Mouse (Mus musculus): Measurements from ENCODE around the gene Xiap. TPM values are rescaled to one million over a fixed set of nuclear protein-coding genes. Genes with fewer than 3 reads are reported as not detected.
A peak's percentile ranks its signal among the peaks of the same experiment; 100 is the strongest.

Xiap gene
- total RNA-seq, 2 experiments from 2014 or later = 30.4 to 31.5 TPM

DNA sequence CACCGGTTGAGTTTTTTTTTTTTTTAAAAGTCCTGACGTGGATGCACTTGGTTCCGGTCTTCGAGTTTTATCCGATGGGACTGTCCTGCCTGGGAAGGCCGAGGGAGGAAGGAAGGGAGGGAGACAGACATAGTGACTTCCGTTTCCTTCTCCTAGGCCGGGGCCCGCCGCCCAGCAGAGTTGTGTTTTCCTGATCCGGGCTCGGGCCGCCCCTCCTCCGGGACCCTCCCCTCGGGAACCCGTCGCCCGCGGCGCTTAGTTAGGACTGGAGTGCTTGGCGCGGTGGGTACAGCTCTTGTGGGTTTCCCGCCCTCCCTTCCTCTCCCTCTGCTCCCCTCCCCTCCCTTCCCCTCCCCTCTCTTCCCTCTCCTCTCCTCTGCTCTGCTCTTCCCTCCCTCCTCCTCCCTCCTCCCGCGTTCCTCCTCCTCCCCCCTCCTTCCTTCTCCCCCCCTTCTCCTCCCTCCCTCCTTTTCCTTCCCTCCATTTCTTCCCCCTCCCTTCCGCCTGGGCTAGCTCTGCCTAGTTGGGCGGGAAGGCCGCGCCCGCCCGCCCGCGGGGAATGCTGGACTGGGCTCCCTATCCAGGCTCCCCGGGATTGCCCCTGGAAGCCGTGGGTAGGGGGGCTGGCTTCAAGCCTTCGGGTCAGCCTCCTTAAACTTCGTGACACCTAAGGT lies 8.9 kb downstream of the Xiap start:
- ATAC-seq (replicated peaks; ENCODE audit: low FRiP score, low TSS enrichment, poor library complexity, severe bottlenecking) = peak; percentile 64

DNA sequence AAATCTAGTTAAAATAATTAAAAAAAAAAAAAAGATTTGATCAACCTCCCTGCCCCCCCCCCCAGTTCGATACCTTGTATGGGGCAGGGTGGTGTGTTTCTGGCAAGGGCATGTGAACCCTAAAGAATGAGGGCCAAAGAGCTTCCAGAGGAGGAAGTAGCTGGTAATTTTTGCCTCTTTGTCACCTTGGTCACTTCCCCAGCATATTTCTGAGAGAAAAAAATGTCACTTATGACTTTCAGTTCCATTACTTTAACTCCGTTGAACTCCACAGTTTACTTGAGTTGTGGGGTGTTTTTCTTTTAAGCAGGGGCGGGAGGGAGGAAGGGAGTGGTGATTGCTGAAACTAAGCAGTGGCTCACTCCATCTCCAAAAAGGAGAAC lies 9.4 kb downstream of the Xiap start:
- peak; percentile 38; the same call in 1 of the 2 replicates for ATAC-seq (replicated peaks; ENCODE audit: low FRiP score, low TSS enrichment, poor library complexity, severe bottlenecking)

DNA sequence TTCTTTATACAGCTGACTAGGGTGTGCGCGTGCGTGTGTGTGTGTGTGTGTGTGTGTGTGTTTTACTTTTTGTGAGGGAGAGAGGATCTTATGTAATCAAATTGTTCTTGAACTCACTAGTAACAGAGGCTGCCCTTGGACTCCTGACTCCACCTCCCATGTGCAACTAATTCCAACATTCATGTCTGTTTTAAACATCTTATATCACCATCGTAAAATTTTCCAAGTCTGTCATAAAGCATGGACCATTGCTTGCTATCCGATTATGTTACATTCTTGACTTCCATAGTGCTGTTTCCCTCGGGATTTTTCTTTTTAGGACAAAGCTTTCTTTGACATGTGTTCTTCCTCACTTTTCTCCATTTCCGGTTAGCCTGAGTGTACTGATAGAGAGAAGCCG lies 28.3 kb downstream of the Xiap start:
- ATAC-seq (replicated peaks; ENCODE audit: low FRiP score, low TSS enrichment, poor library complexity, severe bottlenecking) = no peak

DNA sequence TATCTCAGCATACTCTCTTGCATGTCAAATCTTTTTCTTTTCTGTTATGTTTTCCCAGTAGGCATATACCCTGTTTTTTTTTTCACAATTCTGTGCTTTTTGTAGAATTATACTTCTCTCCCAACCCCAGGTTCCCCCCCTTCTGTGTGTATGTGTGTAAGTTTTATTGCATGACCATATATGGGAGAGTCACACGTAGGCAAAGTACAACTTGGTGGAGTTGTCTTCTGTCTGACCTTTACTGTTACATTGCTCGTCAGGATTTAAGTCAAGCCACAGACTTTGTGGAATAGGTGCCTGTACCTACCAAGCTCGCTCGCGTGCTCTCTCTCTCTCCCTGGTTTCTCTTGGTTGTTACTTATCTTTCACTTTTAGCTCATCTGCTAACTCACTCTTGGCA lies 28.7 kb downstream of the Xiap start:
- no peak for ATAC-seq (replicated peaks; ENCODE audit: low FRiP score, low TSS enrichment, poor library complexity, severe bottlenecking)

DNA sequence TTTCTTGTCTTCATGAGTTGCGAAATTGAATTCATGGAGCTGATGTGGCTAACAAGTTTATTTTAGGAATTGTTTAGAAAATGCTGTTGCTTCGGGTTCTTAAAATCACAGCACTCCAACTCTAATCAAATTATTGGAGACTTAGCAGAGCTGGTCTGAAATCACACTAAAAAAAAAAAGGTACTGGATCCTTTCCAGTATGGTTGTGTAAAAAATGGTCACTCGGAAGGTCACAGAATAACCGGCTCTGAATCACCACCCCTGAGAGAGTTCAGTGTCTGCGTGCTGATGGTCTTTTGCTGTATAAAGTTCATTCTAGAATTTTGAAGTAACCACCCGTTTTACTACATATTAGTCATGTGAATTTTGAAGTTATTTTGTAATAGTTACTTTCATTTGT lies 47.7 kb downstream of the Xiap start:
- no peak for ATAC-seq (replicated peaks; ENCODE audit: low FRiP score, low TSS enrichment, poor library complexity, severe bottlenecking)

DNA sequence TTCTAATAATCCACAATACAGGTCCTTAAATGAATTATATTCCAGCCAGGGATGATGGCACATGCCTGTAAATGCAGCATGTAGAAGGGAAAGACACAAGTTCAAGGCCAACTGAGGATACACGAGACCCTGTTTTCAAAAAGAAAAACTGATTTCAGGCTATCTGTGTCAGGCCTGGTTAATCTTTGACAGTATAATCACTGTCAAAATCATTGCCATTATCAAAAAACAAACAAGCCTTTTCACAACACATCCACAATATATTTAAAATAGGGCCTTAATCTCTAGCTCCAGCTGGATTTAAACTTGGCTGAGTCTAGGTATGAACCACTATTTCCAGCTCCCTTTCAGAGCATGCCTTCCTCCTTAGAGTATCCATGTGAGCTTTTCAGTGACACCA lies 51.1 kb downstream of the Xiap start:
- ATAC-seq (replicated peaks; ENCODE audit: low FRiP score, low TSS enrichment, poor library complexity, severe bottlenecking) = no peak

DNA sequence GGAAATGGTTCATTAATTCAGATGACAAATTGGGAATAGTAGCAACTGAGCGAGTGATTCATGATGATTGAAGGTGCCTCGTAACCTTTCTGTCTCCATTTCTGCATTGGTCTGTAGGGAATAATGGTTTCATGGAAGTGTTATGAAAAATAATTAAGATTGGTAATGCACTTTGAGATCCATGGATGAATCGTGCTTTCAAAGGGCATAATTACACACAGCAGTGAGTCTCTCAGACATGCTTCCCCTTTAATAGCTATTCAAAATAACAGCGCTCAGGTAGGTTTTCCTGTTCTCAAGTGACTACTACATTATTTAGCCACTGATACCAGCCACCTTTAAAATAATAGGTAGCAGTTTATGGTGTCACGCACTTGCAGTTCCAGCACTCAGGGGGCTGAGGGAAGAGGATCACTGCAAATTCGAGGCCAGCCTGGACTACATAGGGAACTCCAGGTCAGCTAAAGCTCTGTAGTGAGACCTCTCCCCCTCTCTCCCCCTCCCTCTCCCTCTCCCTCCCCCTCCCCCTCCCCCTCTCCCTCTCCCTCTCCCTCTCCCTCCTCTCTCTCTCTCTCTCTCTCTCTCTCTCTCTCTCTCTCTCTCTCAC lies 60.1 kb downstream of the Xiap start:
- ATAC-seq (replicated peaks; ENCODE audit: low FRiP score, low TSS enrichment, poor library complexity, severe bottlenecking) = no peak

DNA sequence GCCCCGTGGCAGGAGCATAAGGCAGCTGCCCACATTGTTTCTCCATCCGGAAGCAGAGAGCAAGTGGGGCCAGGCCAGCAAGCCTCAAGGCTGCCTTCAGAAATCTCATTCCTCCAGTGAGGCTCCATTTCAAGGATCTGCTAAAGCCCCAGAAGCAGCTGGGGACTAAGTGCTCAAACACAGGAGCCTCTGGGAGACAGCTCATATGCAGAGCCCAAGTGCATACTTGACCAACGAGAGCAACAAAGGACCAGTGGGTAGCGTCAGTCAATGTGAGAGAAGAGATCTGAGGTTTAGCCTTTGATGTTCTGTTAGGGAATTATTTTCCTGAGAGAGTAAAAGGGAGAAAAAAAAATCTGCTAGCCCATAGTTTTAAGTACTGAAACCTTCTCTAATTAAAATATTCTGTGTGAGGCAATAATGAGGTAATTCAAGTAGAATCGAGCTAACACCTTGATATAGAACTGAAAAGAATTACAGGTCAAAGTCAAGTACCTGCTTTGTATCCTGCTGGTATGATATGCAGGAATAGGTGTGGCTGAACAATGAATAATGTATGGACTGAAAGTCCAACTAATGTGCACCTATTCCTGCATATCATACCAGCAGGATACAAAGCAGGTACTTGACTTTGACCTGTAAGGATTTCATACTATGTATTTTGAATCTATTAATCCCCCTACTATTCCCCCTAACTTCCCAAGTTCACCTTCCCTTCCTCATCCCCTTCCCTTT lies 65.7 kb downstream of the Xiap start:
- ATAC-seq (replicated peaks; ENCODE audit: low FRiP score, low TSS enrichment, poor library complexity, severe bottlenecking) = no peak

DNA sequence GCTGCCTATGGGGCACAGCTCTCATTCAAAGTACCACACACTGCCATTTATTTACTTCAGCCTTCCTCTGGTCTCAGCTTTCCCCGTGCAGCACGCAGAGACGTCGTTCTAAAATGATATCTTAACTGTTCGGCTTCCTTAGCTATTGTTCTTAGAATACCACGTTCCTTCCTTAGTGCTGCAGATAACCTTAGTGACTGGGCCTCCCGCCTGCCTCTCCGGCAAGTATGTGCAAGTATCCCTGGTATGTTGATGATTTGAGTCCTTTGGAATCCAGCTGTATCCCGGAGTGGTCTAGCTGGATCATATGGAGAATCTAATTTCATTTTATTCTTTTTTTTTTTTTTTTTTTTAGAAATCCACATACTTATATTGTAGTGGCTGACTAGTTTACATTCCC lies 80.4 kb downstream of the Xiap start:
- no peak for ATAC-seq (replicated peaks; ENCODE audit: low FRiP score, low TSS enrichment, poor library complexity, severe bottlenecking)

DNA sequence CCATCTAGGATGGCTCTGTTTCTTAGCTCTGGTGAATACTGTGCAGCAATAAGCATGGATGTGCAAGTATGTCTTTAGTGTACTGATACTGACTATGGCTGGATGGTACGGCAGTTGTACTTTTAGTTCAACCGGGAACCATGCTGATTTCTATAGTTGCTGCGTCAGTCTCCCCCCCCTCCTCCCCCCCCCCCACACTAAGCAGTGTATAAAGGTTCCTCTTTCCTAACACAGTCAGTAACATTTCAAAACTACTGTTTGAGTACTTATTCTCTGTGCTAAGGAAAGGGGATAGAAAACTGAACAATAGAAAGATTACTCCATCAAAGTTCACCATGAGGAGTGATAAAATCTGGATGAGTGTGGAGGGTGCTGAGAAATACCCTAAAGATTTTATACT lies 83.1 kb downstream of the Xiap start:
- ATAC-seq (replicated peaks; ENCODE audit: low FRiP score, low TSS enrichment, poor library complexity, severe bottlenecking) = no peak

DNA sequence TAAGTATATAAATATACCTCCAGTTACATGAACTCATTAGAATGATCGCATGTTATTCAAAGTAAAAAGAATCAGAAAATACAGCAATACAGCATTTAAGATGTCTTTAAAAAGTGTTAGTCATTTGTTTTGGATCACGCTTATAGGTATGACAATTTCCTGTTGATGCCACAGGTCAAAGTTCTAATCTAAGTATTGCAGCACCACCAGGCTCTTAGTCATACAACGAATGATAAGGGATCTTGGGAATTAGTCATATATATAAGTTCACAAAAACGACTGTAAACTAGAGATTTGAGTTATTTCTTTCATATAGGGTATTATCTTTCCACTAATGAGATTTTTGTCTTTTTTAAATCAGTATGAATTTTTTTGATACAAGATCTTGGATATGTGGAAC lies 84.5 kb downstream of the Xiap start:
- no peak for ATAC-seq (replicated peaks; ENCODE audit: low FRiP score, low TSS enrichment, poor library complexity, severe bottlenecking)

DNA sequence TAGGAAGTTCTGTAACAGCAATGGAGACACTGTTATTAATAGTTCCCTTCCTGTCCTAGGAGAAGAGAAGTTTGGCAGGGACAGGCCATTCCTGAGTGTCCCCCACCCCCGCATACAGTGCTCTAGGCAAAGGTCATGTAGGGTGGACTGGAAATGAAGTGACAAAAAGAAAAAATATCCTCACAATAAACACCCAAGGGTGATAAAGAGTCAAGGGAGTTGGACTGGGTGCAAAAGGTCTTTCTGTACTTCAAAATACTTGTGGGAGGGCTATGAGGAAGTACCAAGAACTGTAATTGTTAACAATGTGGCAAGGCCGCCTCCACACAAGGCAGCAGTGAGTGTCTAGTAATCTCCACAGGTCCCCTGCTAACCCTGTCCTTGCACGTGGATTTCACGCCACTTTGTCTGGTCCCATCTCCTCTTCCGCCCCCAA lies 88.6 kb downstream of the Xiap start:
- ATAC-seq (replicated peaks; ENCODE audit: low FRiP score, low TSS enrichment, poor library complexity, severe bottlenecking) = no peak

DNA sequence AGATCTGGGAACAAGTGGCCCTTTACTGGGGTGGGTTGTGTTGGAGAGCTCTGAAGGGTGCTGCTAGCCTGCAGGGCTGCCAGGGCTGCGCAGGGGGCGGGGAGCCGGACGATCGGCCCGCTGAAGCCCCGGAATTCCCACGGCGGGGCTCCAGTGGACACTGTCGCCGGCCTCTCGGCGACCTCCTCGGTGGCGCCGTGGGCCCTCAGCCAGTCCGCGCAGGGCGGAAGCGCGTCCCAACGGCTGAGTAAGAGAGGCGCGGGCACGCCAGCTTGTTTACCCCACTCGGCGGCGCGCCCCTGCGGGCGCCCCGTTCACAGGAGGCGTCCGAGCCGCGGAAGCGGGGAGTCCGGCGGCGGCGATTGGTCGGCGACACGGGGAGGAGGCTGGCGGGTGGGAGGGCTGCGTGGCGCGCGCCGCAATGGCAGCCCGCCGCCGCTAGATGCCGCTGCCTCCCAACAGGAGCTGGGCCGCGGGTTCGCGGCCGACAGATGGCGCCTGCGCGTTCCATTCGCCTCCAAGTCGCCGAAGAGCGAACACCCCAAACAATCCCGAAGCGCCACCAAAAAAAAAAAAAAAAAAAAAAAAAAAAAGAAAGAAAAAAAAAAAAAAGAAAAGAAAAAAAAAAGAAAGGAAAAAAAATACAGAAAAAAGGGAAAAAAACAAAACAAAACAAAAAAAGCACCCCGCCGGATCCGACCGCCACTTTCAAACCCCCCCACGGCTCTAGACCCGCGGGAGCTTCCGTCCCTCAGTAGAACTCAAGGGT lies 89.5 kb downstream of the Xiap start, which contains the start of gene Stag2:
Gene Stag2, plus strand, starts transcription at position 530 of the 769 bp plus-strand sequence.
- ATAC-seq (replicated peaks; ENCODE audit: low FRiP score, low TSS enrichment, poor library complexity, severe bottlenecking) = peak; percentile 72

DNA sequence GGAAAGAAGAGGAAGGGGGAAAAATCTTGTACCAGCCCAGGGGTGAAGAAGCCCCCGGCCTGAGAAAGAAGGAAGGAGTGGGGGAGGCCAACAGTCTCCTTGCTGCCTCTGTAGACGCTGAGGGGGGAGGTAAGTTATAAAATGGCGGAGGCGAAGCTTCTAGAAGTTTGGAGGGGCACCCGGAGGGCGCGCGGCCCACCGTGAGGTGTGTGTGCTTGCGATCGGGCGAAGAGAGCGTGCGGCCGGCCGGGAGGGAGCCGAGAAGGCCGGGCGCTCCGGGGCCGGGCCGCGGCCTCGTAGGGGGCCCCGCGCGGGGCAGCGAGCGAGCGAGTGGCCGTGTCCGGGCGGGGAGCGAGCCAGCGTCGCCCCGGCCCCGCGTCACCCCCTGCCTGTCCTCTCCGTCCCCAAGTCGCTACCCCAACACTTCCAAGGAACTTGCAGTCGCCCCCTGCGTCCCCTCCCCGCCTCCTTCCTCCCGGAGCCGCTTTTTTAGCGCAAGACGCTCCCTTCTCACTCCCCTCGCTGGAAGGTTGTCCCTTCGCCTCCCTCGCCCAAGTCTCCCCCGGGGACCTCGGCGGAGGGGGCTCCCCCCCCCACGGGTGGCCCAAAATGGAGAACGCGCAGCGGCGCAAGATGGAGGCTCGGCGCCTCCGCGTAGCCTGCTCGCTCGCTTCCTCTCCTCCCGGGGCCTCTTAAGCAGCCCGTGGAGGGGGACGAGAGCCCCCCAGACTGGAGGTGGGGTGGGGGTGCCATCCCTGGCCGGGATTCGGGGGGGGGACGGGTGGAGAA lies 90.3 kb downstream of the Xiap start:
- no peak for ATAC-seq (replicated peaks; ENCODE audit: low FRiP score, low TSS enrichment, poor library complexity, severe bottlenecking)

DNA sequence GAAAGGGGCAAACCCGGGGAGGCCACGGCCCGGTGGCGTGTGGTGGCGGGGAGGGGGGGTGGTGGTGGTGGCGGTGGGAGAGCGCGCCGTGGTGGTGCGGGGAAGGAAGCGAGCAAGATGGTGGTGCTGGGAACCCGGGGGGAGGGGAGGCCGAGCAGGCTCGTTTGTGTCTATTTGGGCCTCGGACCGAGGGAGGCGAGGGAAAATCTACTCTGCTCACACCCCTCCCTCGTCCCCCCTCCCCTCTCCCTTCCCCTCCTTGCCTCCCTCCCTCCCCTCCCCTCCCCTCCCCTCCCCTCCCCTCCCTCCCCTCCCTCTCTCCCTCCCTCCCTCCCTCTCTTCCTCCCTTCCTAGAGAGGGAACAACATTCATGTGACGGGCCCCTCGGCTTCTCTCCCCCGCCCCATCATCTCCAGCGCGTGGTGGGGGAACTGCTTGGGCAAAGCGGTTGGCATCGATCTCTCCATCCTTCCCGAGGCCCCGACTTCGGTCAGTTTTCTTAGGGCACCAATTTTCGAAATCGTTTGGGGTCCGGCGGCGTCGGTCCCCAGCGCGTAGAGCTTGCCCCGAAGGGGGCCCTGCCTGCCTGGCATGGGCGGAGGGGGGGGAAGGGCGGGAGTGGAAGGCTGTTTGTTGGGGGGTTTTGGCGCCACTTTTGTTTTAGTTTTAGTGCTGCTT lies 91.0 kb downstream of the Xiap start:
- ATAC-seq (replicated peaks; ENCODE audit: low FRiP score, low TSS enrichment, poor library complexity, severe bottlenecking) = peak; percentile 59

DNA sequence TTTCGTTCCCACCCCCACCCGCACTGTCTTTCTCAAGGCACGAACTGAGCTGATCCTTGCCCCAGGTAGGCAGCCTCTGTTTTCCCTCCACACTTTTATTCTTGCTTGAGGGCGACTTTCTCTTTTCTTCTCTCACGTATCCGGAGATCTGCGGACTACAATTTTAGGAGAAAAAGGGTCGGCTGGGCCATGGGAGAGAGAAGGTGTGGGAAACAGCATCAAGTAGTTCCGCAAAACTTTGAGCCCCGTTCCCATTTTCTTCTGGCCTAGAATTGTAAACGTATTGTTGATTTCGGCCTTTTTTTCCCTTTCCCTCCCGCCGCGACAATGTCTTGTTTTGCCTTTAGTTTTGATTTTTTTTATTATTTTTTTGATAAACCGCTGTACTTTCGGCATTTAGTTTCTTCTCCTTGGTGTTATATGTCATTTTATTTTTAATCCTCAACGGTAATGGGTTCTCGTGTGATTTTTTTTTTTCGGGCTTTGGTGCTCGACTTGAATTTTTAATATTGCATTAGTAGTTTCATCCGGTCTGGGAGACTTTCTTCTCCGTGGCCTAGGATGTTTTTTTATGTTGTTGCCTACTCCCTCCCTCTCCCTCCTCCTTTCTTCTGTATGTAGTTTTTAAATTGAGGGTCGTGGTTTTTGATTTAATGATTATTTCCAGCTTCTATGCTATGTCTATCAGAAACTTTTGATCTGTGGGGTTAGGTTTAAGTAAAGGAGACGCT lies 91.7 kb downstream of the Xiap start:
- ATAC-seq (replicated peaks; ENCODE audit: low FRiP score, low TSS enrichment, poor library complexity, severe bottlenecking) = no peak

DNA sequence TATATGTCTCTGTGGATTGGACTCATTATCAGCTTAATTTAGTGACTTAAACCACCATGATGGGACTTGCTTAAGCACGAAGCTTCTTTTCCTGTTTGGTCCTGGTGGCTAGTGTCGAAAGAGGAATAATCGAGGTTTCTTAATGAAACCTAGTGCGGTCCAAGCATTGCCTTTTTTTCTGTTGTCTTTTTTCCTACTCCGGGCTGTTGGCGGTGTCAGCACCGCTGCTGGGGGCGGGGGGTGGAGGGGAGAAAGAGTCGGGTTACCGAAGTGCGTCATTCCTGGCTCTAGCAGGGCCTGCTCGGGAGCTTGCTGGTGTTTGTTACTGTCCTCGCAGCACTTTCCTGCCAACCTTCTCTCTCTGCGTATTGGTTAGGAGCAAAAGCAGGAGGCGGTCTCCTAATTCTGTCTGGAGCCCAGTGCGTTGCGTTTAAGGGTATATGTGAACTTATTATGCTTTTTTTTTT lies 92.5 kb downstream of the Xiap start:
- peak; percentile 87 for ATAC-seq (replicated peaks; ENCODE audit: low FRiP score, low TSS enrichment, poor library complexity, severe bottlenecking)

DNA sequence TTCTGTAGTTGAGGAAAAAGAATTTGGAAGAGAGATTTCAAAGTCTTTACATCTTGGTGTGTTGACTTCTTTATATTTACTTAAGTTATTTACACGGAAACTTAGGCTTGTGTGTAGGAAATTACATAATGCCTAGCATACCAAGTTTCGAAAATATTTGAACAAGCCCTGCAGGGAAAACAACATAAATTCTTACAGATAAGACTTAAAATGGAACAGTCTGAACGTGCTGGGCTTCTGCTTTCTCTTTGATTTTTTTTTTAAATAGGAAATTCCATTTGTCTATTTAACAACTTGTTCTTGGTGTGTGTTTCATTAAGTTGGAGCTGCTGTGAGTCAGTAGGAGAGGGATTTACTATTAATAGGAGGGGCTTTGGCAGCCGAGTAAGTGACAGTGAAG lies 93.6 kb downstream of the Xiap start:
- ATAC-seq (replicated peaks; ENCODE audit: low FRiP score, low TSS enrichment, poor library complexity, severe bottlenecking) = no peak

All from megakaryocyte-erythroid progenitor cell, adult 5-6 weeks (primary cell).